Mouse (Mus musculus) brain, embryonic 14.5 days (tissue): Measurements from ENCODE around the gene Abat. TPM values are rescaled to one million over a fixed set of nuclear protein-coding genes. Genes with fewer than 3 reads are reported as not detected.
A peak's percentile ranks its signal among the peaks of the same experiment; 100 is the strongest.

Experiments
- DNase-seq: peaks from one replicate; pipeline ENCODE4 v3.0.0-alpha.2; 2011; ENCODE audit warnings: low read depth
- CTCF ChIP-seq: fragments of 200-500 bp; IDR thresholded peaks from 2 replicates; pipeline ENCODE4 v1.5.1; 2012; ENCODE audit warnings: inconsistent platforms, mild to moderate bottlenecking, moderate library complexity, borderline replicate concordance; ENCODE audit not compliant: insufficient read depth, insufficient read length; ENCODE audit errors: extremely low read depth
- POLR2A ChIP-seq: fragments of 200-500 bp; IDR thresholded peaks from 2 replicates; pipeline ENCODE4 v1.6.1; 2012; ENCODE audit warnings: mild to moderate bottlenecking, inconsistent platforms, borderline replicate concordance; ENCODE audit not compliant: poor library complexity, insufficient read depth, insufficient read length, severe bottlenecking; ENCODE audit errors: extremely low read depth
- polyA plus RNA-seq: library from polyadenylated mRNA; depleted of rRNA; stranded (reverse); fragments of >200 nt; gene quantifications from 2 replicates; pipeline ENCODE4 v1.2.3, GENCODE M21; 2012

The Abat gene
- polyA plus RNA-seq, 1 experiment: 59.8 TPM

- no peak for DNase-seq
- no peak for TF ChIP-seq CTCF
- no peak for TF ChIP-seq POLR2A
Observed at GRCm38 (mm10) chr16:8620315-8621115, 107.3 kb downstream of the Abat start.

GRCm38 (mm10) chr16:8630419-8630818 lies 117.2 kb downstream of the Abat start:
- TF ChIP-seq POLR2A: no peak
- TF ChIP-seq CTCF: no peak
- DNase-seq: no peak

- TF ChIP-seq POLR2A (no peak), CTCF (no peak)
- no peak for DNase-seq
Observed at GRCm38 (mm10) chr16:8631428-8631827, 118.2 kb downstream of the Abat start.

GRCm38 (mm10) chr16:8636867-8637216 lies 123.6 kb downstream of the Abat start:
- TF ChIP-seq POLR2A: no peak

GRCm38 (mm10) chr16:8637217-8638051 lies 124.2 kb downstream of the Abat start, which contains the start of the genes Pmm2 and Tmem186:
Gene Pmm2, plus strand, starts transcription at chr16:8637674.
Gene Tmem186, minus strand, starts transcription at chr16:8637712.
- TF ChIP-seq CTCF (0 out of 2 replicates have a peak, but pooled peaks have one; percentile 2), POLR2A (0 out of 2 replicates have a peak, but pooled peaks have one; percentile 11)
- peak; percentile 98 for DNase-seq

More at GRCm38 (mm10) chr16:8636867-8637216, 123.6 kb downstream of the Abat start:
- no peak for DNase-seq

GRCm38 (mm10) chr16:8638131-8638530 lies 124.9 kb downstream of the Abat start:
- DNase-seq: no peak
- TF ChIP-seq CTCF (no peak), POLR2A (no peak)

GRCm38 (mm10) chr16:8639466-8640191 lies 126.4 kb downstream of the Abat start:
- DNase-seq: no peak
- TF ChIP-seq CTCF (no peak), POLR2A (no peak)

- DNase-seq: peak; percentile 40
- TF ChIP-seq CTCF: peak; percentile 73; the same call in 1 of the 2 replicates
- no peak for TF ChIP-seq POLR2A
Observed at GRCm38 (mm10) chr16:8643855-8644254, 130.6 kb downstream of the Abat start.

GRCm38 (mm10) chr16:8645546-8645945 lies 132.3 kb downstream of the Abat start:
- TF ChIP-seq POLR2A (no peak), CTCF (no peak)
- no peak for DNase-seq

GRCm38 (mm10) chr16:8650007-8650406 lies 136.8 kb downstream of the Abat start:
- DNase-seq: no peak
- TF ChIP-seq CTCF (no peak), POLR2A (no peak)

- DNase-seq: no peak
- TF ChIP-seq POLR2A: no peak
- no peak for TF ChIP-seq CTCF
Observed at GRCm38 (mm10) chr16:8655108-8655507, 141.9 kb downstream of the Abat start.

GRCm38 (mm10) chr16:8655599-8655998 lies 142.4 kb downstream of the Abat start:
- no peak for TF ChIP-seq CTCF
- DNase-seq: no peak
